Mouse (Mus musculus): Measurements from ENCODE around the gene Agpat1. TPM values are rescaled to one million over a fixed set of nuclear protein-coding genes. Genes with fewer than 3 reads are reported as not detected.
A peak's percentile ranks its signal among the peaks of the same experiment; 100 is the strongest.

Agpat1 gene
- total RNA-seq, 1 experiment from 2014 or later, result 21.9 TPM

- ATAC-seq (replicated peaks in 1 of 2; ENCODE audit: insufficient read depth in 1 of 2, low FRiP score in 2 of 2, low TSS enrichment in 1 of 2, low read depth in 1 of 2, poor library complexity in 2 of 2, severe bottlenecking in 2 of 2), result no peak
These were observed 37.9 kb downstream of the Agpat1 start for GRCm38 (mm10) chr17:34641945-34642344.

GRCm38 (mm10) chr17:34643379-34643778, 39.3 kb downstream of the Agpat1 start:
- no peak for ATAC-seq (replicated peaks in 1 of 2; ENCODE audit: insufficient read depth in 1 of 2, low FRiP score in 2 of 2, low TSS enrichment in 1 of 2, low read depth in 1 of 2, poor library complexity in 2 of 2, severe bottlenecking in 2 of 2)

DNA sequence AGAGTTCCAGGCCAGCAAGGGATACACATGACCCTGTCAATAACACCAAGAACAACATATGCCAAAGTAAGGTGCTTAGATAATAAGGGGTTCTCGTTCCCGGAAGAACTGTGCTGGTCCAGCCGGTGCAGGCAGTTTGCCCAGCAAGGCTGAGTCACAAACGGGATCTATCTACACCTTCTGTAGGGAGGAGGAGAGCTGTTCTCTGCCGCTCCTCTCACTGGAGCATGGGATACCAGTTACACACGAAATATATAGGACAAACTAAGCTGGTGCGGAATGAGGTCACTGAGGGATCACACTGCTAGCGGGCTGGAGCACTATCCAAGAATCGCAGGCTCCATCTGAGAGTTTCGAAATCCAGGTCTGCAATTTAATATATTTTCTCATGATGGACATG, 39.9 kb downstream of the Agpat1 start:
- ATAC-seq (replicated peaks in 1 of 2; ENCODE audit: insufficient read depth in 1 of 2, low FRiP score in 2 of 2, low TSS enrichment in 1 of 2, low read depth in 1 of 2, poor library complexity in 2 of 2, severe bottlenecking in 2 of 2), result no peak

- ATAC-seq (replicated peaks in 1 of 2; ENCODE audit: insufficient read depth in 1 of 2, low FRiP score in 2 of 2, low TSS enrichment in 1 of 2, low read depth in 1 of 2, poor library complexity in 2 of 2, severe bottlenecking in 2 of 2), result peak; percentile 79 to 86
These were observed 40.5 kb downstream of the Agpat1 start, which contains the start of gene Fkbpl for GRCm38 (mm10) chr17:34644608-34645007. Gene Fkbpl (plus strand): TSS chr17:34644764.

DNA sequence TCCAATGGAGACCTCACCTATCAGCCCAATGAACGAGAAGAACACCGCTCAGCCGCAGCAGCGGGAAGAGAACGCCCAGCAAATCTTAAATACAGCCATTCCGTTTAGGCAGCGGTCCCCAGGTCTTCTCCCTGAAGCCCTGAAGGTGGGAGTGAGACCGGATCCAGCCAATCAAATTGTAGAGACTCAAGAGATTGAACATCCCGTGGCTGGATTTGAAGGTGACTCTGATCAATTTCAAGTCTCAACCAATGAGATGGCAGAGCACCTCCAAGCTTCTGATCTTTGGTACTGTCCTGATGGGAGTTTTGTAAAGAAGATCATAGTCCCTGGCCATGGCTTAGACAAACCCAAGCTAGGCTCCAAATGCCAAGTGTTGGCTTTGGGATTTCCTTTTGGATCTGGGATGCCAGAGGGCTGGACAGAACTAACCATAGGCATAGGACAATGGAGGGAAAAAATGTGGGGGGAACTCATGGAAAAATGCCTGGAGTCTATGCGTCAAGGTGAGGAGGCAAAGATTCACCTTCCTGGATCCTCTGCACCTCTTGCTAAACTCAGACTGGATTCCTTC, 41.3 kb downstream of the Agpat1 start:
- ATAC-seq (replicated peaks in 1 of 2; ENCODE audit: insufficient read depth in 1 of 2, low FRiP score in 2 of 2, low TSS enrichment in 1 of 2, low read depth in 1 of 2, poor library complexity in 2 of 2, severe bottlenecking in 2 of 2), result no peak

DNA sequence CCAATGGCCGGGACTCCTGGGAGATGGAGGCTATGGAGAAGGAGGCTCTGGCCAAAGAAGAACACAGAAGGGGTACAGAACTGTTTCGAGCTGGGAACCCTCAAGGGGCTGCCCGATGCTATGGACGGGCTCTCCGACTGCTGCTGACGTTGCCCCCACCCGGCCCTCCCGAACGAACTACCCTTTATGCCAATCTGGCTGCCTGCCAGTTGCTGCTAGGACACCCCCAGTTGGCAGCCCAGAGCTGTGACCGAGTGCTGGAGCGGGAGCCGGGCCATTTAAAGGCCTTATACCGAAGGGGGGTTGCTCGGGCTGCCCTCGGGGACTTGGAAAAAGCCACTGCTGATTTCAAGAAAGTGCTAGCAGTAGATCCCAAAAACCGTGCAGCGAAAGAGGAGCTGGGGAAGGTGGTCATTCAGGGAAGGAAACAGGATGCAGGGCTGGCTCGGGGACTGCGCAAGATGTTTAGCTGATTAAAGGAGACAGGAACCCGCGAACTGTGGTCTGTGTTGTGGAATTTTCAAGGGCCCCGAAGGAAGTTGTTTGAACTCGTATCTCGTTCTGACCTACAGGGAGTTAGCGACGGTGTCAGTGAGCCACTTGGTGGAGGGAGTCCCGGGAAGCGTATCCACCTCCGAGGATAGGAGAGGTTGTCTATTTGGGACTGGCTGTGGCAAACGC, 41.9 kb downstream of the Agpat1 start:
- ATAC-seq (replicated peaks in 1 of 2; ENCODE audit: insufficient read depth in 1 of 2, low FRiP score in 2 of 2, low TSS enrichment in 1 of 2, low read depth in 1 of 2, poor library complexity in 2 of 2, severe bottlenecking in 2 of 2), result no peak

DNA sequence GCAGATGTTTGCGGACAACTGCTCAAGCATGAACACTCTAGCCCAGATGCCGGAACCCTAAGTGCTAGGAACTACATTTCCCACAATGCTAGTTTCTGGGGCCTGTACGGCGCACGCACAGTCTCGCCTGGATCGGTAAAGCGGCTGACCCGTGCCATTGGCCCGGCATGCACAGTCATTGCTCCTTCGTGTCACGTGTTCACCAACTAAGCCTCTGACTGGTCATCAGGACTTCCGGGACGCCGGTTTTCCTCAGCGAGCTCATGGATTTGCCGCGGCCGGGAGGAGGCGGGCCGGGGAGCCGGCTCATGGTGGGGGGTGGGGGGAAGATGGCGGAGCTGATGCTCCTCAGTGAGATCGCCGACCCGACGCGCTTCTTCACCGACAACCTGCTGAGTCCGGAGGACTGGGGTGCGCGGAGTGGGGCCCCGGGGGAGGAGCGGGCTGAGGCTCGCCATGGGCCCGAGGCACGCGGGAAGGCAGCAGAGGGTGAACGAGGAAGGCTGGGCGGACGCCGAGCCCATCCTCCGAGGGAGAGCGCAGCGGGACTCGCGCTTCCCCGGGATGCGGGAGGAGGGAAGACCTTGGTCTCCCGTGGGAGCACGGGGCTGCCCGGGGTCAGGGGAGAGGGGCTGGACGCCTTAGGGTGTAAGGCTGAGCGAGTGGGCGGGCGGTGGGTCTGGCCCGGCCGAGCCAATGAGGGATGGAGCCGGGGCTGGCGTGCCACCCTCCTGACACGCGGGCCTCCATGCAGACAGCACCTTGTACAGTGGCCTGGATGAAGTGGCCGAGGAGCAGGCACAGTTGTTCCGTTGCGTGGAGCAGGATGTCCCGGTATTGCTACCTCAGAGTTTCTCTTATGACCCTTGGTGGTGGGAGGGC, 43.1 kb downstream of the Agpat1 start, which contains the start of gene Atf6b:
Gene Atf6b (plus strand): TSS at position 241 of the 882 bp plus-strand sequence.
- ATAC-seq (replicated peaks in 1 of 2; ENCODE audit: insufficient read depth in 1 of 2, low FRiP score in 2 of 2, low TSS enrichment in 1 of 2, low read depth in 1 of 2, poor library complexity in 2 of 2, severe bottlenecking in 2 of 2), result peak; percentile 93

- ATAC-seq (replicated peaks in 1 of 2; ENCODE audit: insufficient read depth in 1 of 2, low FRiP score in 2 of 2, low TSS enrichment in 1 of 2, low read depth in 1 of 2, poor library complexity in 2 of 2, severe bottlenecking in 2 of 2), result no peak
These were observed 44.3 kb downstream of the Agpat1 start for GRCm38 (mm10) chr17:34648141-34648890.

- ATAC-seq (replicated peaks in 1 of 2; ENCODE audit: insufficient read depth in 1 of 2, low FRiP score in 2 of 2, low TSS enrichment in 1 of 2, low read depth in 1 of 2, poor library complexity in 2 of 2, severe bottlenecking in 2 of 2), result no peak
These were observed 45.2 kb downstream of the Agpat1 start for GRCm38 (mm10) chr17:34649106-34649864.

DNA sequence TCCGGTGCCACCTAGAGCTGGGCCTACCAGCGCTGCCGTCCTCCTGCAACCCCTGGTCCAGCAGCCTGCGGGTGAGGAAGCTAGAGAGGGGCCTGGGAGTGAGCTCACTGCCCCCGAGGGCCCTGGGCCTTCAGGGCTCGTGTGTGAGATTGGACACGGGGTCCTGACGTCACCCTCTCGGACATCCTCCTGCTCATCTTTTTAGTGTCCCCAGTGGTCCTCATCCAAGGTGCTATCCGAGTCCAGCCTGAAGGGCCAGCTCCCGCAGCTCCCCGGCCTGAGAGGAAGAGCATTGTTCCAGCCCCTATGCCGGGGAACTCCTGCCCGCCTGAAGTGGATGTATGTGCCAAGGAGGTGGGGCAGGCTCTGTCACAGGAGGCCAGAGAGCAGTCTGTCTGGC, 46.7 kb downstream of the Agpat1 start:
- ATAC-seq (replicated peaks in 1 of 2; ENCODE audit: insufficient read depth in 1 of 2, low FRiP score in 2 of 2, low TSS enrichment in 1 of 2, low read depth in 1 of 2, poor library complexity in 2 of 2, severe bottlenecking in 2 of 2), result no peak

GRCm38 (mm10) chr17:34651507-34652221, 47.6 kb downstream of the Agpat1 start:
- ATAC-seq (replicated peaks in 1 of 2; ENCODE audit: insufficient read depth in 1 of 2, low FRiP score in 2 of 2, low TSS enrichment in 1 of 2, low read depth in 1 of 2, poor library complexity in 2 of 2, severe bottlenecking in 2 of 2), result 0 out of 4 replicates have a peak, but pooled peaks of 1 of the 2 experiments have one; percentile 24

DNA sequence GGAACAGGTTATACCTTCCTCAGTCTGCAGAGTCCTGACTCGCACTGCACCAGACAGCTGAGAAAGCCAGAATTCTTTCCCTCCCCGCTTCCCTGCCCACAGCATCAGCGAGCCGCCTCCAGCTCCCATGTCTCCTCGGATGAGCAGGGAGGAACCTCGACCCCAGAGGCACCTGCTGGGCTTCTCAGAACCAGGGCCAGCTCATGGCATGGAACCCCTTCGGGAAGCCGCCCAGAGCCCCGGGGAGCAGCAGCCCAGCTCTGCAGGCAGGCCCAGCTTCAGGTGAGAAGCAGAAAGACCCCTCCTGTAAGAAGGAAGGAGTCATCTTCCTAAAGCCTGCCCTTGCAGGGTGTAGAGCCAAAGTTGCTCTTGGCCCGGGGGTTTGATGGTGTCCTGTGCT, 48.5 kb downstream of the Agpat1 start:
- ATAC-seq (replicated peaks in 1 of 2; ENCODE audit: insufficient read depth in 1 of 2, low FRiP score in 2 of 2, low TSS enrichment in 1 of 2, low read depth in 1 of 2, poor library complexity in 2 of 2, severe bottlenecking in 2 of 2), result no peak

- ATAC-seq (replicated peaks in 1 of 2; ENCODE audit: insufficient read depth in 1 of 2, low FRiP score in 2 of 2, low TSS enrichment in 1 of 2, low read depth in 1 of 2, poor library complexity in 2 of 2, severe bottlenecking in 2 of 2), result no peak
These were observed 48.9 kb downstream of the Agpat1 start for GRCm38 (mm10) chr17:34652985-34653384.

GRCm38 (mm10) chr17:34653746-34654285, 49.8 kb downstream of the Agpat1 start:
- peak in 1 of 2 experiments; percentile 29; a peak in 1 of 4 replicates for ATAC-seq (replicated peaks in 1 of 2; ENCODE audit: insufficient read depth in 1 of 2, low FRiP score in 2 of 2, low TSS enrichment in 1 of 2, low read depth in 1 of 2, poor library complexity in 2 of 2, severe bottlenecking in 2 of 2)

- no peak for ATAC-seq (replicated peaks in 1 of 2; ENCODE audit: insufficient read depth in 1 of 2, low FRiP score in 2 of 2, low TSS enrichment in 1 of 2, low read depth in 1 of 2, poor library complexity in 2 of 2, severe bottlenecking in 2 of 2)
These were observed 50.3 kb downstream of the Agpat1 start for GRCm38 (mm10) chr17:34654392-34654791.

GRCm38 (mm10) chr17:34655160-34655559, 51.1 kb downstream of the Agpat1 start:
- no peak for ATAC-seq (replicated peaks in 1 of 2; ENCODE audit: insufficient read depth in 1 of 2, low FRiP score in 2 of 2, low TSS enrichment in 1 of 2, low read depth in 1 of 2, poor library complexity in 2 of 2, severe bottlenecking in 2 of 2)
